Comparison of ENCODE assay signal across 19 mouse cellular contexts in the genomic region with DNA sequence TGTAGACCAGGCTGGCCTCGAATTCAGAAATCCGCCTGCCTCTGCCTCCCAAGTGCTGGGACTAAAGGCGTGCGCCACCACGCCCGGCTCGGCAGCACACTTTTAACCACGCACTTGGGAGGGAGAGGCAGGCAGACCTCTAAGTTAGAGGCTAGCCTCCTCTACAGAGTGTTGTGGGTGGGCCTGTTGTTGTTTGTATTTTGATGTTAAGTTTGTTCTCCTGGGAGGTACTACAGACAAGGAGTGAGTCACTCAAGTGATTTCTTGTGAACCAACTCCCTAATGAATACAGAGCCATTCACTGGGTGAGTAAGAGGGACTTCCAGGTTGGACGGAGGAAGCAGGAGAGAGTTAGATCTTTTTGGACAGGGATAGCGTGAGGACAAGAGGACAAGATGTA. TPM values are rescaled to one million over a fixed set of nuclear protein-coding genes. Genes with fewer than 3 reads are reported as not detected.
DNase-seq lines count a peak whose midpoint lies in the region; ATAC-seq and TF ChIP-seq lines count a peak whose summit lies in the region.
"Had no signal": no experiment of that assay in that cellular context is flagged by ENCODE, and none has a peak within 500 bp of the region (broad histone marks: within the 10 kb centered on the region; RNA-seq: fewer than 3 reads in every experiment).

No protein-coding gene starts in this region.

- H3K4me3 ChIP-seq in lung, postnatal 0 days (ENCODE audit: low read depth, low read length), result no peak overlapping the region
- H3K4me3 ChIP-seq: embryonic facial prominence, embryonic 13.5 days; heart, adult 2 months; midbrain, embryonic 10.5 days had no signal

- 92% methylated on average over 8 of the region's 10 CpGs for WGBS in lung, postnatal 0 days

- H3K27ac ChIP-seq in lung, postnatal 0 days (ENCODE audit: low read length), result no peak overlapping the region
- H3K27ac ChIP-seq: embryonic facial prominence, embryonic 13.5 days; heart, adult 2 months; macrophage; midbrain, embryonic 10.5 days had no signal

- no peaks in the 10 kb centered on the region for H3K27me3 ChIP-seq in lung, postnatal 0 days (replicated peaks; ENCODE audit: insufficient read depth, low read length)
- H3K27me3 ChIP-seq: embryonic facial prominence, embryonic 13.5 days had no signal

- H3K4me1 ChIP-seq in lung, postnatal 0 days (ENCODE audit: insufficient read depth, low read depth, low read length), result peaks cover 6% of the 10 kb centered on the region; the same call in 1 of the 2 replicates

- no peak overlapping the region for H3K4me2 ChIP-seq in lung, postnatal 0 days (replicated peaks; ENCODE audit: low read depth, low read length)
- H3K4me2 ChIP-seq: embryonic facial prominence, embryonic 13.5 days had no signal

- TF ChIP-seq EP300 in lung, postnatal 0 days (IDR thresholded peaks at IDR 0.05), result peak; percentile 3; the same call in 1 of the 2 replicates

- no peak overlapping the region for H3K9ac ChIP-seq in lung, postnatal 0 days (replicated peaks; ENCODE audit: low read depth)
- H3K9ac ChIP-seq: embryonic facial prominence, embryonic 13.5 days; forebrain, postnatal 0 days had no signal

- no peak for TF ChIP-seq CTCF in lung, postnatal 0 days (IDR thresholded peaks at IDR 0.05)

- no peaks in the 10 kb centered on the region for H3K36me3 ChIP-seq in lung, postnatal 0 days (ENCODE audit: insufficient read depth, low read length)
- H3K36me3 ChIP-seq: embryonic facial prominence, embryonic 13.5 days; midbrain, embryonic 10.5 days had no signal

- ATAC-seq in lung, postnatal 0 days, result no peak
- ATAC-seq: activated CD4-positive, CD25-positive, alpha-beta regulatory T cell, adult 4 months; forebrain, postnatal 0 days had no signal

- DNase-seq in gastrocnemius, adult 18-20 months (ENCODE audit: low spot score), result peak; percentile 0
- DNase-seq in gastrocnemius, postnatal 4 days (ENCODE audit: low spot score in 2 of 2), result no peak
- DNase-seq in lung, postnatal 0 days (ENCODE audit: low spot score), result no peak
- DNase-seq in lung, postnatal 36 days, result no peak
- peak; percentile 91 for DNase-seq in R1 (ENCODE audit: low read depth, low spot score)
- DNase-seq in testis, postnatal 10 days (ENCODE audit: low spot score), result peak; percentile 29
- no peak for DNase-seq in cerebellum, postnatal 36 days
- DNase-seq: cerebellum, adult 11 months; forebrain, postnatal 0 days; left cerebral cortex, postnatal 4 days; liver; right cerebral cortex, postnatal 4 days had no signal

- no peaks in the 10 kb centered on the region for H3K9me3 ChIP-seq in lung, postnatal 0 days (ENCODE audit: low read length)
- H3K9me3 ChIP-seq: embryonic facial prominence, embryonic 13.5 days; midbrain, embryonic 10.5 days had no signal

RNA-seq across cellular contexts. Expression of a gene that starts 25.8 kb away (rescaled TPM):
- 1 to 10 TPM; 1.3 to 1.8 TPM for total RNA-seq in gastrocnemius, adult 18-20 months (2021)
- total RNA-seq in gastrocnemius, postnatal 4 days (2021), result 10 to 100 TPM; 26.8 to 27.1 TPM
- 32.7 and 37.9 TPM in 2 replicates for polyA plus RNA-seq in lung, postnatal 0 days (2015; fragmentation: Nextera tagmentation; extraction: Ambion mirVana)
- total RNA-seq: hematopoietic stem cell, adult 5-6 weeks; neutrophil, adult 5-6 weeks had no signal
- polyA plus RNA-seq: macrophage had no signal

Comparison
In these comparisons a context has a peak if more than half of its experiments do, and no peak if none do; other contexts are left out.
1. DNase-seq: peak in gastrocnemius, adult 18-20 months (single experiment), R1 (single experiment) and testis, postnatal 10 days (single experiment); none in gastrocnemius, postnatal 4 days (0 of 2), lung, postnatal 0 days (single experiment), lung, postnatal 36 days (single experiment) and cerebellum, postnatal 36 days (0 of 2).
2. RNA of a gene that starts 25.8 kb away (total RNA-seq): 26.8 to 27.1 TPM in gastrocnemius, postnatal 4 days; 1.3 to 1.8 TPM in gastrocnemius, adult 18-20 months; every median in the first group is over 10 times any median in the second.